Mouse (Mus musculus) erythroblast, embryonic 14.5 days (primary cell): Measurements from ENCODE around the gene Agpat2.

Experiments used
- GATA1 ChIP-seq: IDR thresholded peaks from 2 replicates; pipeline ENCODE4 v1.6.1; 2012; ENCODE audit warnings: low read length, inconsistent platforms, mixed read lengths
- TAL1 ChIP-seq: IDR thresholded peaks from 3 replicates; pipeline ENCODE4 v1.6.1; 2012; ENCODE audit warnings: low read length, inconsistent platforms, mixed read lengths

GRCm38 (mm10) chr2:26582203-26582602 lies 22.0 kb downstream of the Agpat2 start:
- TF ChIP-seq GATA1 (no peak), TAL1 (no peak)
